Mouse (Mus musculus) kidney, postnatal 0 days (tissue): ENCODE results near the gene Mllt3. TPM values are rescaled to one million over a fixed set of nuclear protein-coding genes. Genes with fewer than 3 reads are reported as not detected.
A peak's percentile ranks its signal among the peaks of the same experiment; 100 is the strongest.

Experiments
- ATAC-seq: fragments of 200-750 bp; cut with Nextera tagmentation; replicated peaks from 2 replicates; pipeline ENCODE4 v1.8.0; 2017; ENCODE audit warnings: low read depth, moderate number of reproducible peaks, moderate TSS enrichment, moderate library complexity; ENCODE audit not compliant: low FRiP score
- DNase-seq: peaks from one replicate; pipeline ENCODE4 v3.0.0-alpha.2; 2016; ENCODE audit warnings: low spot score
- H3K27ac ChIP-seq: fragments of 300-500 bp; sonication (generic); 2 replicates; pipeline ENCODE4 v1.5.1; 2014; ENCODE audit warnings: mild to moderate bottlenecking
- H3K27me3 ChIP-seq: fragments of 300-500 bp; sonication (generic); 2 replicates; pipeline ENCODE4 v1.6.1; 2014; ENCODE audit warnings: low read length, mixed read lengths; ENCODE audit not compliant: insufficient read depth
- H3K36me3 ChIP-seq: fragments of 300-500 bp; sonication (generic); 2 replicates; pipeline ENCODE4 v1.6.1; 2014; ENCODE audit warnings: low read length, mixed read lengths; ENCODE audit not compliant: insufficient read depth
- H3K4me1 ChIP-seq: fragments of 300-500 bp; sonication (generic); replicated peaks from 2 replicates; pipeline ENCODE4 v1.6.1; 2014; ENCODE audit warnings: antibody characterized with exemption, low read length, mixed read lengths; ENCODE audit not compliant: insufficient read depth
- H3K4me2 ChIP-seq: fragments of 300-500 bp; sonication (generic); 2 replicates; pipeline ENCODE4 v1.6.1; 2014; ENCODE audit warnings: mild to moderate bottlenecking, low read length, moderate library complexity, mixed read lengths
- H3K4me3 ChIP-seq: fragments of 300-500 bp; sonication (generic); replicated peaks from 2 replicates; pipeline ENCODE4 v1.5.1; 2014; ENCODE audit warnings: low read depth, low read length
- H3K9ac ChIP-seq: fragments of 300-500 bp; sonication (generic); 2 replicates; pipeline ENCODE4 v1.6.1; 2014; ENCODE audit warnings: low read depth, low read length
- H3K9me3 ChIP-seq: fragments of 300-500 bp; sonication (generic); replicated peaks from 2 replicates; pipeline ENCODE4 v1.6.1; 2016; ENCODE audit warnings: low read length, inconsistent platforms, mixed read lengths
- CTCF ChIP-seq: IDR thresholded peaks from 2 replicates; pipeline ENCODE4 v1.5.1; 2016; ENCODE audit warnings: antibody characterized with exemption, low read depth, mild to moderate bottlenecking, moderate library complexity
- WGBS: fragments of 180-500 bp; shearing (Covaris S2); extraction: QIAGEN DNeasy Blood & Tissue Kit; methylation state at CpG from one replicate; pipeline ENCODE4 v1.1.7; 2014; 5-methylcytosine and 5-hydroxymethylcytosine counted together
- polyA plus RNA-seq: library from polyadenylated mRNA; unstranded; fragments of >200 nt; fragmentation: Nextera tagmentation; extraction: Ambion mirVana; gene quantifications from 2 replicates; pipeline ENCODE4 v1.2.1, GENCODE M21; 2015

The Mllt3 gene
- polyA plus RNA-seq, 1 experiment from 2014 or later = 28.9 TPM

DNA sequence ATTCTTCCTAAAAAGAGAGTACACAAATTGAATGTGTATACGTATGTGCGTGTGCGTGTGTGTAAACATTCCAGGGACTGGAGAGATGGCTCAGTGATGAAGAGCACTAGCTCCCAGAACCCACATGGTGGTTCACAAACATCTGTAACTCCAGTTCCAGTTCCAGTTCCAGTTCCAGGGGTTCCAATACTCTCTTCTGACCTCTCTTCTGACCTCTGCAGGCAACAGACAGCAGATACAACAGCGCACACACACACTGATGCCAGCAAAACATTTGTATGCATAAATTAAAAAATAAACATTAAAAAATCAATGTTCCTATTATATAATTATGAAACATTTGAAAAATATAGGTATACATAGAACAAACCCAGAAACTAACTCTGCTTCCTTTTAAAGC lies 258.6 kb downstream of the Mllt3 start:
- TF ChIP-seq CTCF = peak; percentile 14; the same call in 1 of the 2 replicates
- Histone ChIP-seq H3K27me3 (no peaks in the 10 kb centered on the region), H3K36me3 (no peaks in the 10 kb centered on the region), H3K9me3 (no peaks in the 10 kb centered on the region), H3K27ac (no peak overlapping the region), H3K4me1 (no peaks in the 10 kb centered on the region), H3K9ac (no peak overlapping the region), H3K4me2 (no peak overlapping the region), H3K4me3 (no peak overlapping the region)
- WGBS = 89% methylated on average over 4 of the region's 4 CpGs
- ATAC-seq = no peak
- DNase-seq = no peak

DNA sequence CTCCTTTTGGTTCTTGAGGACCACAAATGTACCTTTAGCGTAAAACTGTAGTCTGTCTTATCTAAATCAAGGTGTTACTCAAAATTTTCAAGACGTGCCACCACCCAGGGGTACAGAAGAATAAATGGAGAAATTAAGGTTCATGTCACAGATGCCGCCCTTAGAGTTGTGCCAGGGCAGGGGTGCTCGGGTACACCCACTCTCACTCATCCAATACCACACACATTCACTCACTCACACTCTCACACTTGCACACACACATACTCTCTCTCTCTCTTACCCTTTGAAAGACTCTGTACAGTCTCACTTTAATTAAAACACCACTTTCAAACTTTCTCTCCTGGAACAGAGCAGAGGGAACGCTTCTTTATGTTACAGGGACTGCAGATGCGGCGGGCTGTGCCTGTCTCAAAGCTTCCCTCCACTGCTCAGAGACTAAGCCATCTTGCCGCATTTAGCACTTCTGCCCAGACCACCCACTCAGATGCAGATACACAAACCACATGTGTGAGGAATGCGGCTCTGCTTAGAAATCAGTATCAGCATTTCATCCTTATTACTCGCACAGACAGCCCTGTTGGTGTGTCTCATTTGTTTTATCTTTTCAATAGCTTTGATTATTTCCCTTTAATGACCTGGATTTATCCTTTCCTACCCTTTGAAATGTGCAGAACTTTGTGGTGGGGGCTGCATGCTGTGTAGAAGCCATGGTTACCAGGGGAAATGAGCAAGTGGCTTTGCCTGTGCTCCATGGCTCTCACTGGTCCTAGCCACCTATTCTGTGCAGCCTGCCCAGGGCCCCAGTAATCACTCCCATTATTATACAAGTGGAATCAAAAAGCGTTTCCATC lies 265.2 kb downstream of the Mllt3 start:
- DNase-seq = peak; percentile 65
- no peaks in the 10 kb centered on the region for H3K36me3 ChIP-seq
- TF ChIP-seq CTCF = no peak
- no peak overlapping the region for H3K27ac ChIP-seq
- H3K9me3 ChIP-seq = no peaks in the 10 kb centered on the region
- H3K4me2 ChIP-seq = no peak overlapping the region
- no peaks in the 10 kb centered on the region for H3K4me1 ChIP-seq
- H3K9ac ChIP-seq = no peak overlapping the region
- no peak overlapping the region for H3K4me3 ChIP-seq
- ATAC-seq = no peak; the same call in 1 of the 2 replicates
- 48% methylated on average over 11 of the region's 11 CpGs for WGBS
- no peaks in the 10 kb centered on the region for H3K27me3 ChIP-seq

DNA sequence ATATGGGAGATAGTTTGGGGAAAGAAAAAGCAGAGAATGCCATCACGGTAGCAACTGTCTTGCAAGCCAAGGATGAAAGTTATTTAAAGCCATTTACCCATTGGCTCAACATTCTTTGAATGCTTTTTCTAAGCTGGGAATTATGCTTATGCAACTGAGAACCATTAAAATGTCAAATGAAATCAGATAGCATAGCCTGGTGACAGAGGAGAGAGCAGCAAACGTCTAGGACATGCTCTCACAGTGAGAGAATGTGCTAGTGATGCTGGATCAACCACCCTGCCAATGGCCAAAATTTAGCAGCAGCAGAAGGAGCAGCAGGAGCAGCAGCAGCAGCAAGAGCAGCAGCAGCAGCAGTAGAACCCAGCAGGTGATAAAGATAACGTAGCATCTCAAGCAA lies 267.4 kb downstream of the Mllt3 start:
- no peaks in the 10 kb centered on the region for H3K36me3 ChIP-seq
- H3K4me3 ChIP-seq = no peak overlapping the region
- H3K4me1 ChIP-seq = no peaks in the 10 kb centered on the region
- H3K9ac ChIP-seq = no peak overlapping the region
- no peaks in the 10 kb centered on the region for H3K27me3 ChIP-seq
- H3K27ac ChIP-seq = no peak overlapping the region
- H3K4me2 ChIP-seq = no peak overlapping the region
- peak; percentile 52 for DNase-seq
- TF ChIP-seq CTCF = no peak
- H3K9me3 ChIP-seq = no peaks in the 10 kb centered on the region
- 37% methylated on average over 3 of the region's 3 CpGs for WGBS
- no peak for ATAC-seq

DNA sequence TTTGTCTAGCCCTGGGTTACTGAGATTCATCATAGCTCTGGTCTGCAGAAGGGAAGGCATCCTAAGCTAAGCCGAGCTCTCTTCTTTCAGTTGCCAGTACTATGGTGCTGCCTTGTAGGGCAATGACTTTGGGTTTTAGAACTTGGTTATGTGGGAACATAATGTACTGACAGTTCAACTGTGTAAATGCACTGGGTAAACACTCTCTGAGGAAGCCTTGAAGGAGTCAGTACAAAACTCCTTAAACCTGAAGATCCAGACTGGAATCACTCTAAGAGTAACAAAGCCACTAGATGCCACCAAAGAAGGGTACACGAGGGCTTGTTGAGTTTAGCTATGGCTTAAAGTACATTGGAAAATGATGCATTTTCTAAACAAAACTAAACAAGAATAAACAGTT lies 272.1 kb downstream of the Mllt3 start:
- Histone ChIP-seq H3K4me2 (no peak overlapping the region), H3K4me1 (no peaks in the 10 kb centered on the region), H3K9me3 (no peaks in the 10 kb centered on the region), H3K9ac (no peak overlapping the region), H3K4me3 (no peak overlapping the region), H3K36me3 (no peaks in the 10 kb centered on the region), H3K27me3 (no peaks in the 10 kb centered on the region), H3K27ac (no peak overlapping the region)
- ATAC-seq (no peak), DNase-seq (no peak)
- WGBS = 81% methylated on average over 2 of the region's 2 CpGs
- no peak for TF ChIP-seq CTCF

DNA sequence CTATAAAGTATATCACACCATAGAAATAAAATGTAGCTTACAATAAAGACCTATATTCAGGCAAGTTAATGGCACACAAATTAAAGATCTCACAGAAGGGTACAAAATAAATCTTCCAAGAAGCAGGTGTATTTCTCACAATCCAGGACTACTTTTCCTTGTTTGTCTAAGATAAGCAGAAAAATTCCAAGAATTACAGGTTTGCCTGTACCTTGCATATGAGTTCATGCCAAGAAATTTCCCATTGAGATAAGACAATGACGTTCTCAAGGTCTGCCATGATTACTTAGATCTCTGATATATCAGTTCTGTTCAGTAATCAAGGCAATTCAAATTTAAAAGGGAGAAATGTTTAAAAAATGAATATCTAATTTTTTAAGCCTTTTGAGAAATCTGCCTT lies 272.9 kb downstream of the Mllt3 start:
- Histone ChIP-seq H3K36me3 (no peaks in the 10 kb centered on the region), H3K4me3 (no peak overlapping the region), H3K27ac (no peak overlapping the region), H3K9ac (no peak overlapping the region), H3K4me1 (no peaks in the 10 kb centered on the region), H3K4me2 (no peak overlapping the region), H3K27me3 (no peaks in the 10 kb centered on the region), H3K9me3 (no peaks in the 10 kb centered on the region)
- DNase-seq (no peak), ATAC-seq (no peak)
- WGBS = 91% methylated on average over 1 of the region's 1 CpGs
- TF ChIP-seq CTCF = no peak

- TF ChIP-seq CTCF = no peak
- no peak for ATAC-seq
- H3K9ac ChIP-seq = no peak overlapping the region
Measured at GRCm38 (mm10) chr4:87759625-87760024, 273.5 kb downstream of the Mllt3 start.

GRCm38 (mm10) chr4:87759110-87759509 lies 274.1 kb downstream of the Mllt3 start:
- WGBS = 96% methylated on average over 6 of the region's 6 CpGs
- DNase-seq = no peak
- no peak for TF ChIP-seq CTCF

More at GRCm38 (mm10) chr4:87759625-87760024, 273.5 kb downstream of the Mllt3 start:
- DNase-seq = no peak
- Histone ChIP-seq H3K4me2 (no peak overlapping the region), H3K4me1 (no peaks in the 10 kb centered on the region), H3K27me3 (no peaks in the 10 kb centered on the region), H3K27ac (no peak overlapping the region), H3K4me3 (no peak overlapping the region), H3K9me3 (no peaks in the 10 kb centered on the region), H3K36me3 (no peaks in the 10 kb centered on the region)
- WGBS = 69% methylated on average over 2 of the region's 2 CpGs

More at GRCm38 (mm10) chr4:87759110-87759509, 274.1 kb downstream of the Mllt3 start:
- H3K4me2 ChIP-seq = no peak overlapping the region
- no peaks in the 10 kb centered on the region for H3K9me3 ChIP-seq
- H3K4me3 ChIP-seq = no peak overlapping the region
- ATAC-seq = no peak
- H3K27ac ChIP-seq = no peak overlapping the region
- no peaks in the 10 kb centered on the region for H3K36me3 ChIP-seq
- no peaks in the 10 kb centered on the region for H3K27me3 ChIP-seq
- no peak overlapping the region for H3K9ac ChIP-seq
- H3K4me1 ChIP-seq = no peaks in the 10 kb centered on the region
